Mouse (Mus musculus): Measurements from ENCODE around the gene Adam19.

GRCm38 (mm10) chr11:46113211-46113610 lies 57.4 kb downstream of the Adam19 start:
- TF ChIP-seq HCFC1 (IDR thresholded peaks at IDR 0.05; ENCODE audit: borderline replicate concordance, insufficient read depth, low read length) (no peak), ZC3H11A (IDR thresholded peaks at IDR 0.05; ENCODE audit: borderline replicate concordance, low read depth, low read length) (no peak), CHD2 (IDR thresholded peaks at IDR 0.05; ENCODE audit: low read depth, low read length) (no peak), ZNF384 (IDR thresholded peaks at IDR 0.05; ENCODE audit: low read depth, low read length) (no peak), MAFK (IDR thresholded peaks at IDR 0.05; ENCODE audit: insufficient read depth, low read depth, low read length) (no peak)

Measured in ES-E14 (cell line).